Mouse (Mus musculus) limb, embryonic 10.5 days (tissue): ENCODE data around the gene Msantd1. TPM values are rescaled to one million over a fixed set of nuclear protein-coding genes. Genes with fewer than 3 reads are reported as not detected.
A peak's percentile ranks its signal among the peaks of the same experiment; 100 is the strongest.

Experiments used
- DNase-seq: peaks from one replicate; pipeline ENCODE4 v3.0.0-alpha.2; 2017; ENCODE audit warnings: low spot score
- H3K27ac ChIP-seq: fragments of 300-500 bp; sonication (generic); 2 replicates; pipeline ENCODE4 v1.5.1; 2016; ENCODE audit warnings: mild to moderate bottlenecking
- H3K27me3 ChIP-seq: fragments of 300-500 bp; sonication (generic); 2 replicates; pipeline ENCODE4 v1.6.1; 2016; ENCODE audit warnings: low read depth, mild to moderate bottlenecking; ENCODE audit not compliant: poor library complexity, severe bottlenecking
- H3K36me3 ChIP-seq: fragments of 300-500 bp; sonication (generic); 2 replicates; pipeline ENCODE4 v1.6.1; 2016; ENCODE audit warnings: mild to moderate bottlenecking, moderate library complexity
- H3K4me1 ChIP-seq: fragments of 300-500 bp; sonication (generic); 2 replicates; pipeline ENCODE4 v1.6.1; 2016
- H3K4me3 ChIP-seq: fragments of 300-500 bp; sonication (generic); 2 replicates; pipeline ENCODE4 v1.5.1; 2016; ENCODE audit warnings: mild to moderate bottlenecking, moderate library complexity
- H3K9me3 ChIP-seq: fragments of 300-500 bp; sonication (generic); replicated peaks from 2 replicates; pipeline ENCODE4 v1.6.1; 2016; ENCODE audit warnings: mild to moderate bottlenecking
- WGBS: fragments of 180-500 bp; shearing (Covaris S2); methylation state at CpG from one replicate; pipeline ENCODE4 v1.1.7; 2016; 5-methylcytosine and 5-hydroxymethylcytosine counted together
- polyA plus RNA-seq: library from polyadenylated mRNA; unstranded; fragments of >200 nt; fragmentation: Nextera tagmentation; extraction: Ambion mirVana; gene quantifications from 2 replicates; pipeline ENCODE4 v1.2.1, GENCODE M21; 2016

Msantd1 gene
- polyA plus RNA-seq, 1 experiment from 2014 or later, result 0.25 TPM

GRCm38 (mm10) chr5:34956151-34956550 is 48.3 kb downstream of the Msantd1 start:
- 78% methylated on average over 7 of the region's 7 CpGs for WGBS
- H3K27ac ChIP-seq, result no peak overlapping the region
- DNase-seq, result no peak
- H3K4me1 ChIP-seq, result peaks cover 42% of the 10 kb centered on the region
- H3K36me3 ChIP-seq, result peaks cover 54% of the 10 kb centered on the region
- H3K9me3 ChIP-seq, result no peaks in the 10 kb centered on the region
- H3K27me3 ChIP-seq, result no peaks in the 10 kb centered on the region
- H3K4me3 ChIP-seq, result no peak overlapping the region

- H3K27me3 ChIP-seq, result no peaks in the 10 kb centered on the region
- peaks cover 39% of the 10 kb centered on the region for H3K4me1 ChIP-seq
- H3K27ac ChIP-seq, result peak overlapping the region; percentile 30; the same call in 1 of the 2 replicates
- no peaks in the 10 kb centered on the region for H3K9me3 ChIP-seq
- DNase-seq, result no peak
- H3K36me3 ChIP-seq, result peaks cover 51% of the 10 kb centered on the region
- H3K4me3 ChIP-seq, result no peak overlapping the region
- 90% methylated on average over 2 of the region's 2 CpGs for WGBS
Observed at GRCm38 (mm10) chr5:34957015-34957414, 49.2 kb downstream of the Msantd1 start.

- DNase-seq, result no peak
- peaks cover 30% of the 10 kb centered on the region for H3K4me1 ChIP-seq
- WGBS, result 83% methylated on average over 1 of the region's 1 CpGs
- no peaks in the 10 kb centered on the region for H3K9me3 ChIP-seq
- no peak overlapping the region for H3K27ac ChIP-seq
- H3K4me3 ChIP-seq, result no peak overlapping the region
- no peaks in the 10 kb centered on the region for H3K27me3 ChIP-seq
- peaks cover 43% of the 10 kb centered on the region for H3K36me3 ChIP-seq
Observed at GRCm38 (mm10) chr5:34960021-34960420, 52.2 kb downstream of the Msantd1 start.

GRCm38 (mm10) chr5:34965531-34965930 is 57.7 kb downstream of the Msantd1 start:
- Histone ChIP-seq H3K4me3 (no peak overlapping the region), H3K36me3 (peaks cover 65% of the 10 kb centered on the region), H3K4me1 (no peaks in the 10 kb centered on the region), H3K27me3 (no peaks in the 10 kb centered on the region), H3K27ac (no peak overlapping the region), H3K9me3 (no peaks in the 10 kb centered on the region)
- DNase-seq, result no peak
- WGBS, result 93% methylated on average over 12 of the region's 12 CpGs

- H3K27me3 ChIP-seq, result no peaks in the 10 kb centered on the region
- H3K9me3 ChIP-seq, result no peaks in the 10 kb centered on the region
- peaks cover 82% of the 10 kb centered on the region for H3K36me3 ChIP-seq
- H3K4me3 ChIP-seq, result no peak overlapping the region
- WGBS, result 84% methylated on average over 5 of the region's 5 CpGs
- DNase-seq, result no peak
- no peak overlapping the region for H3K27ac ChIP-seq
- no peaks in the 10 kb centered on the region for H3K4me1 ChIP-seq
Observed at GRCm38 (mm10) chr5:34968386-34968785, 60.6 kb downstream of the Msantd1 start.

GRCm38 (mm10) chr5:34972471-34972870 is 64.7 kb downstream of the Msantd1 start:
- peaks cover 84% of the 10 kb centered on the region for H3K36me3 ChIP-seq
- 87% methylated on average over 3 of the region's 3 CpGs for WGBS
- H3K4me3 ChIP-seq, result no peak overlapping the region
- H3K4me1 ChIP-seq, result no peaks in the 10 kb centered on the region
- no peaks in the 10 kb centered on the region for H3K9me3 ChIP-seq
- H3K27ac ChIP-seq, result no peak overlapping the region
- H3K27me3 ChIP-seq, result no peaks in the 10 kb centered on the region
- no peak for DNase-seq

Other genes starting within 250 kb of the Msantd1 start
- gene Nop14, start 247.9 kb upstream of the Msantd1 start, polyA plus RNA-seq, result 29.1 and 31.9 TPM in 2 replicates
- gene Grk4, start 247.6 kb upstream of the Msantd1 start, polyA plus RNA-seq, result 0.73 and 1.3 TPM in 2 replicates
- 15.1 and 17.1 TPM in 2 replicates for gene Htt, start 146.3 kb upstream of the Msantd1 start, polyA plus RNA-seq
- gene Rgs12, start 41.4 kb downstream of the Msantd1 start, polyA plus RNA-seq, result 42.7 and 53.8 TPM in 2 replicates
- gene Hgfac, start 133.5 kb downstream of the Msantd1 start, polyA plus RNA-seq, result 0.15 TPM in 1 of 2 replicates, not detected in the other
- gene Dok7, start 148.8 kb downstream of the Msantd1 start, polyA plus RNA-seq, result 0.26 and 0.31 TPM in 2 replicates
- gene Lrpap1, start 197.8 kb downstream of the Msantd1 start, polyA plus RNA-seq, result 54.6 and 58.5 TPM in 2 replicates